Mouse (Mus musculus) hindbrain, embryonic 10.5 days (tissue): ENCODE results near the gene Trim11. TPM values are rescaled to one million over a fixed set of nuclear protein-coding genes. Genes with fewer than 3 reads are reported as not detected.
A peak's percentile ranks its signal among the peaks of the same experiment; 100 is the strongest.
"Not testable (repeated sequence)": the region's sequence is repeated elsewhere in the genome, so short reads cannot be mapped to it uniquely, and the experiment has no call there.

Experiments used
- DNase-seq: peaks from one replicate; pipeline ENCODE4 v3.0.0-alpha.2; 2017; ENCODE audit warnings: low spot score
- H3K27ac ChIP-seq: fragments of 300-500 bp; sonication (generic); 2 replicates; pipeline ENCODE4 v1.5.1; 2016; ENCODE audit warnings: mild to moderate bottlenecking, moderate library complexity
- H3K27me3 ChIP-seq: fragments of 300-500 bp; sonication (generic); 2 replicates; pipeline ENCODE4 v1.6.1; 2016; ENCODE audit warnings: mild to moderate bottlenecking; ENCODE audit not compliant: poor library complexity, insufficient read depth, severe bottlenecking
- H3K36me3 ChIP-seq: fragments of 300-500 bp; sonication (generic); 2 replicates; pipeline ENCODE4 v1.6.1; 2016; ENCODE audit warnings: mild to moderate bottlenecking, moderate library complexity
- H3K4me1 ChIP-seq: fragments of 300-500 bp; sonication (generic); replicated peaks from 2 replicates; pipeline ENCODE4 v1.6.1; 2016; ENCODE audit warnings: mild to moderate bottlenecking
- H3K4me3 ChIP-seq: fragments of 300-500 bp; sonication (generic); 2 replicates; pipeline ENCODE4 v1.5.1; 2016; ENCODE audit warnings: mild to moderate bottlenecking, moderate library complexity
- H3K9me3 ChIP-seq: fragments of 300-500 bp; sonication (generic); 2 replicates; pipeline ENCODE4 v1.6.1; 2016; ENCODE audit warnings: mild to moderate bottlenecking, moderate library complexity
- WGBS: fragments of 180-500 bp; shearing (Covaris S2); methylation state at CpG from one replicate; pipeline ENCODE4 v1.1.7; 2016; 5-methylcytosine and 5-hydroxymethylcytosine counted together
- polyA plus RNA-seq: library from polyadenylated mRNA; unstranded; fragments of >200 nt; fragmentation: Nextera tagmentation; extraction: Ambion mirVana; gene quantifications from 2 replicates; pipeline ENCODE4 v1.2.1, GENCODE M21; 2016

Gene Trim11
- polyA plus RNA-seq, 1 experiment from 2014 or later, result 18.8 TPM

GRCm38 (mm10) chr11:58948542-58949479 lies 29.1 kb upstream of the Trim11 start, which contains the start of gene Hist3h2ba:
TSS of gene Hist3h2ba (plus strand) at chr11:58948920.
- H3K4me1 ChIP-seq, result peaks cover 28% of the 10 kb centered on the region
- H3K27me3 ChIP-seq, result peaks cover 14% of the 10 kb centered on the region
- under 1% methylated on average over 48 of the region's 48 CpGs for WGBS
- H3K27ac ChIP-seq, result peak within 1 kb of the TSS; percentile 95
- no peaks in the 10 kb centered on the region for H3K36me3 ChIP-seq
- H3K4me3 ChIP-seq, result peak within 1 kb of the TSS; percentile 68
- no peaks in the 10 kb centered on the region for H3K9me3 ChIP-seq
- DNase-seq, result peak; percentile 78

- H3K4me3 ChIP-seq, result peak overlapping the region; percentile 68
- peaks cover 14% of the 10 kb centered on the region; the same call in 1 of the 2 replicates for H3K27me3 ChIP-seq
- peak; percentile 66 for DNase-seq
- H3K9me3 ChIP-seq, result no peaks in the 10 kb centered on the region
- 5% methylated on average over 20 of the region's 20 CpGs for WGBS
- H3K36me3 ChIP-seq, result no peaks in the 10 kb centered on the region
- peak overlapping the region; percentile 95 for H3K27ac ChIP-seq
- H3K4me1 ChIP-seq, result peaks cover 29% of the 10 kb centered on the region
These were observed 28.1 kb upstream of the Trim11 start for GRCm38 (mm10) chr11:58949480-58950431.

- H3K4me1 ChIP-seq, result peaks cover 36% of the 10 kb centered on the region
- peaks cover 7% of the 10 kb centered on the region; the same call in 1 of the 2 replicates for H3K27me3 ChIP-seq
- no peak for DNase-seq
- no peak overlapping the region for H3K27ac ChIP-seq
- H3K9me3 ChIP-seq, result no peaks in the 10 kb centered on the region
- no peaks in the 10 kb centered on the region for H3K36me3 ChIP-seq
- WGBS, result 75% methylated on average over 5 of the region's 5 CpGs
- no peak overlapping the region for H3K4me3 ChIP-seq
These were observed 26.7 kb upstream of the Trim11 start for GRCm38 (mm10) chr11:58951210-58951609.

GRCm38 (mm10) chr11:58953351-58954169 lies 24.3 kb upstream of the Trim11 start:
- Histone ChIP-seq H3K27ac (peak overlapping the region; percentile 97), H3K4me3 (peak overlapping the region; percentile 89), H3K27me3 (peaks cover 8% of the 10 kb centered on the region), H3K36me3 (peaks cover 14% of the 10 kb centered on the region), H3K9me3 (no peaks in the 10 kb centered on the region), H3K4me1 (peaks cover 42% of the 10 kb centered on the region)
- under 1% methylated on average over 33 of the region's 33 CpGs for WGBS
- DNase-seq, result peak; percentile 68

GRCm38 (mm10) chr11:58954170-58954419 lies 23.8 kb upstream of the Trim11 start:
- Histone ChIP-seq H3K36me3 (peaks cover 15% of the 10 kb centered on the region), H3K4me1 (peaks cover 42% of the 10 kb centered on the region), H3K27ac (peak overlapping the region; percentile 97), H3K4me3 (peak overlapping the region; percentile 89)
- under 1% methylated on average over 17 of the region's 17 CpGs for WGBS
- not testable (repeated sequence) for H3K9me3 ChIP-seq, DNase-seq, H3K27me3 ChIP-seq

- Histone ChIP-seq H3K36me3 (peaks cover 15% of the 10 kb centered on the region), H3K4me1 (peaks cover 47% of the 10 kb centered on the region), H3K27me3 (peaks cover 9% of the 10 kb centered on the region), H3K4me3 (peak within 1 kb of the TSS; percentile 89), H3K9me3 (no peaks in the 10 kb centered on the region), H3K27ac (peak within 1 kb of the TSS; percentile 97)
- WGBS, result under 1% methylated on average over 49 of the region's 49 CpGs
- DNase-seq, result peak; percentile 86
These were observed 23.3 kb upstream of the Trim11 start, which contains the start of the genes Hist3h2a and Trim17 for GRCm38 (mm10) chr11:58954420-58955142. TSS of gene Hist3h2a (plus strand) at chr11:58954685. TSS of gene Trim17 (plus strand) at chr11:58954685.

- peak overlapping the region; percentile 97 for H3K27ac ChIP-seq
- peaks cover 48% of the 10 kb centered on the region for H3K4me1 ChIP-seq
- peak overlapping the region; percentile 89 for H3K4me3 ChIP-seq
- no peak for DNase-seq
- H3K27me3 ChIP-seq, result peaks cover 9% of the 10 kb centered on the region
- H3K9me3 ChIP-seq, result no peaks in the 10 kb centered on the region
- peaks cover 15% of the 10 kb centered on the region for H3K36me3 ChIP-seq
- under 1% methylated on average over 20 of the region's 20 CpGs for WGBS
These were observed 22.6 kb upstream of the Trim11 start for GRCm38 (mm10) chr11:58955143-58955867.

- peaks cover 44% of the 10 kb centered on the region for H3K4me1 ChIP-seq
- DNase-seq, result no peak
- H3K4me3 ChIP-seq, result peak overlapping the region; percentile 89
- peaks cover 9% of the 10 kb centered on the region for H3K27me3 ChIP-seq
- H3K36me3 ChIP-seq, result peaks cover 15% of the 10 kb centered on the region
- 48% methylated on average over 8 of the region's 8 CpGs for WGBS
- peak overlapping the region; percentile 97 for H3K27ac ChIP-seq
- H3K9me3 ChIP-seq, result no peaks in the 10 kb centered on the region
These were observed 22.0 kb upstream of the Trim11 start for GRCm38 (mm10) chr11:58955868-58956257.

GRCm38 (mm10) chr11:58957226-58957914 lies 20.5 kb upstream of the Trim11 start:
- Histone ChIP-seq H3K9me3 (peaks cover 8% of the 10 kb centered on the region), H3K4me1 (peaks cover 44% of the 10 kb centered on the region), H3K4me3 (peak overlapping the region; percentile 89), H3K27me3 (peaks cover 18% of the 10 kb centered on the region), H3K36me3 (peaks cover 15% of the 10 kb centered on the region), H3K27ac (no peak overlapping the region)
- 87% methylated on average over 5 of the region's 5 CpGs for whole genome bisulfite sequencing
- DNase-seq, result no peak

GRCm38 (mm10) chr11:58958536-58958935 lies 19.4 kb upstream of the Trim11 start:
- no peak overlapping the region for H3K27ac ChIP-seq
- WGBS, result 87% methylated on average over 6 of the region's 6 CpGs
- H3K27me3 ChIP-seq, result peaks cover 29% of the 10 kb centered on the region
- peaks cover 15% of the 10 kb centered on the region for H3K36me3 ChIP-seq
- H3K9me3 ChIP-seq, result peaks cover 8% of the 10 kb centered on the region
- no peak overlapping the region for H3K4me3 ChIP-seq
- peaks cover 40% of the 10 kb centered on the region for H3K4me1 ChIP-seq
- DNase-seq, result no peak
